Mouse (Mus musculus) pancreas, adult 10 weeks (tissue): ENCODE results near the gene Olfr152. TPM values are rescaled to one million over a fixed set of nuclear protein-coding genes. Genes with fewer than 3 reads are reported as not detected.

ENCODE experiments used
- polyA plus RNA-seq: library from polyadenylated mRNA; stranded (reverse); fragments of 350-450 nt; fragmentation: Illumina TruSeq; extraction: RNeasy Lipid Tissue Mini Kit (QIAGEN cat#74804); gene quantifications from one replicate; pipeline ENCODE4 v1.2.3, GENCODE M21; 2015; ENCODE audit warnings: low read depth, low replicate concordance; ENCODE audit not compliant: insufficient read depth

Gene Olfr152
- not detected for polyA plus RNA-seq

GRCm38 (mm10) chr2:87779183-87779582 is at the start of gene Olfr152:
Gene Olfr152, plus strand, starts transcription at chr2:87779483.

GRCm38 (mm10) chr2:87739878-87740277 is 39.4 kb upstream of the Olfr152 start, which contains the start of gene Olfr1138:
Gene Olfr1138, minus strand, starts transcription at chr2:87739978.

GRCm38 (mm10) chr2:87743452-87743851 is 35.8 kb upstream of the Olfr152 start, which contains the start of gene Olfr1140:
Gene Olfr1140, plus strand, starts transcription at chr2:87743752.

GRCm38 (mm10) chr2:87753891-87754290 is 25.4 kb upstream of the Olfr152 start, which contains the start of gene Olfr1141:
Gene Olfr1141, minus strand, starts transcription at chr2:87753991.

GRCm38 (mm10) chr2:87800292-87800691 is 21.0 kb downstream of the Olfr152 start, which contains the start of gene Olfr1143:
Gene Olfr1143, plus strand, starts transcription at chr2:87800592.

GRCm38 (mm10) chr2:87809522-87809921 is 30.2 kb downstream of the Olfr152 start, which contains the start of gene Olfr1145:
Gene Olfr1145, plus strand, starts transcription at chr2:87809822.

GRCm38 (mm10) chr2:87830233-87830632 is 51.0 kb downstream of the Olfr152 start, which contains the start of gene Olfr1148:
Gene Olfr1148, plus strand, starts transcription at chr2:87830533.

Other genes with a start within 250 kb of the Olfr152 start
- gene Olfr153, start 247.7 kb upstream of the Olfr152 start, polyA plus RNA-seq, result not detected
- not detected for gene Olfr1128, start 233.9 kb upstream of the Olfr152 start, polyA plus RNA-seq
- gene Olfr1129, start 205.6 kb upstream of the Olfr152 start, polyA plus RNA-seq, result not detected
- not detected for gene Olfr1130, start 173.3 kb upstream of the Olfr152 start, polyA plus RNA-seq
- gene Olfr1131, start 152.4 kb upstream of the Olfr152 start, polyA plus RNA-seq, result not detected
- not detected for gene Olfr1132, start 141.9 kb upstream of the Olfr152 start, polyA plus RNA-seq
- gene Olfr1133, start 132.1 kb upstream of the Olfr152 start, polyA plus RNA-seq, result not detected
- gene Olfr1134, start 121.0 kb upstream of the Olfr152 start, polyA plus RNA-seq, result not detected
- not detected for gene Olfr1135, start 105.8 kb upstream of the Olfr152 start, polyA plus RNA-seq
- gene Olfr1136, start 85.5 kb upstream of the Olfr152 start, polyA plus RNA-seq, result not detected
- not detected for gene Olfr1137, start 66.3 kb upstream of the Olfr152 start, polyA plus RNA-seq
- gene Olfr1138, start 39.5 kb upstream of the Olfr152 start, polyA plus RNA-seq, result not detected
- not detected for gene Olfr1140, start 35.7 kb upstream of the Olfr152 start, polyA plus RNA-seq
- gene Olfr1141, start 25.5 kb upstream of the Olfr152 start, polyA plus RNA-seq, result not detected
- not detected for gene Olfr1143, start 21.1 kb downstream of the Olfr152 start, polyA plus RNA-seq
- gene Olfr1145, start 30.3 kb downstream of the Olfr152 start, polyA plus RNA-seq, result not detected
- gene Olfr1148, start 51.0 kb downstream of the Olfr152 start, polyA plus RNA-seq, result not detected
- gene Olfr1150-ps1, start 64.5 kb downstream of the Olfr152 start, polyA plus RNA-seq, result not detected
- not detected for gene Olfr1151, start 76.4 kb downstream of the Olfr152 start, polyA plus RNA-seq
- not detected for gene Olfr1152, start 87.0 kb downstream of the Olfr152 start, polyA plus RNA-seq
- gene Olfr1153, start 115.5 kb downstream of the Olfr152 start, polyA plus RNA-seq, result not detected
- not detected for gene Olfr1154, start 125.7 kb downstream of the Olfr152 start, polyA plus RNA-seq
- not detected for gene Olfr1155, start 165.7 kb downstream of the Olfr152 start, polyA plus RNA-seq
- not detected for gene Olfr1156, start 173.6 kb downstream of the Olfr152 start, polyA plus RNA-seq
- gene Olfr1157, start 188.8 kb downstream of the Olfr152 start, polyA plus RNA-seq, result not detected
- not detected for gene Olfr74, start 195.2 kb downstream of the Olfr152 start, polyA plus RNA-seq
- not detected for gene Olfr1158, start 210.6 kb downstream of the Olfr152 start, polyA plus RNA-seq
- gene Olfr1160, start 228.8 kb downstream of the Olfr152 start, polyA plus RNA-seq, result not detected
- gene Olfr1161, start 243.3 kb downstream of the Olfr152 start, polyA plus RNA-seq, result not detected